Mouse (Mus musculus) forebrain, postnatal 0 days (tissue): ENCODE results near the gene Ndst2. TPM values are rescaled to one million over a fixed set of nuclear protein-coding genes. Genes with fewer than 3 reads are reported as not detected.

ENCODE experiments used
- ATAC-seq: fragments of 200-750 bp; cut with Nextera tagmentation; 2 replicates; pipeline ENCODE4 v1.8.0; 2017; ENCODE audit warnings: mild to moderate bottlenecking, moderate library complexity
- DNase-seq: peaks from one replicate; pipeline ENCODE4 v3.0.0-alpha.2; 2015
- H3K27ac ChIP-seq: fragments of 300-500 bp; sonication (generic); 2 replicates; pipeline ENCODE4 v1.5.1; 2014; ENCODE audit warnings: low read depth, mild to moderate bottlenecking, antibody characterized with exemption, low read length, moderate library complexity, mixed read lengths
- H3K27me3 ChIP-seq: fragments of 300-500 bp; sonication (generic); 2 replicates; pipeline ENCODE4 v1.6.1; 2014; ENCODE audit warnings: mild to moderate bottlenecking, low read length, mixed read lengths; ENCODE audit not compliant: insufficient read depth
- H3K36me3 ChIP-seq: fragments of 300-500 bp; sonication (generic); 2 replicates; pipeline ENCODE4 v1.6.1; 2014; ENCODE audit warnings: mild to moderate bottlenecking, moderate library complexity; ENCODE audit not compliant: insufficient read depth
- H3K4me1 ChIP-seq: fragments of 300-500 bp; sonication (generic); 2 replicates; pipeline ENCODE4 v1.6.1; 2014; ENCODE audit warnings: antibody characterized with exemption; ENCODE audit not compliant: insufficient read depth
- H3K4me2 ChIP-seq: fragments of 300-500 bp; sonication (generic); 2 replicates; pipeline ENCODE4 v1.6.1; 2014; ENCODE audit warnings: low read depth, mild to moderate bottlenecking, moderate library complexity
- H3K4me3 ChIP-seq: fragments of 300-500 bp; sonication (generic); 2 replicates; pipeline ENCODE4 v1.5.1; 2014; ENCODE audit warnings: low read depth, low read length, mixed read lengths
- H3K9ac ChIP-seq: fragments of 300-500 bp; sonication (generic); 2 replicates; pipeline ENCODE4 v1.6.1; 2014; ENCODE audit warnings: mild to moderate bottlenecking
- H3K9me3 ChIP-seq: fragments of 300-500 bp; sonication (generic); 2 replicates; pipeline ENCODE4 v1.6.1; 2016; ENCODE audit warnings: low read length
- CTCF ChIP-seq: sonication (generic); IDR thresholded peaks from 2 replicates; pipeline ENCODE4 v1.5.1; 2016; ENCODE audit warnings: antibody characterized with exemption, control low read depth, low read depth
- WGBS: fragments of 180-500 bp; shearing (Covaris S2); extraction: QIAGEN DNeasy Blood & Tissue Kit; methylation state at CpG from one replicate; pipeline ENCODE4 v1.1.7; 2014; 5-methylcytosine and 5-hydroxymethylcytosine counted together
- polyA plus RNA-seq: library from polyadenylated mRNA; unstranded; fragments of >200 nt; fragmentation: Nextera tagmentation; extraction: Ambion mirVana; gene quantifications from 2 replicates; pipeline ENCODE4 v1.2.1, GENCODE M21; 2015
- total RNA-seq: library from RNA; depleted of rRNA; stranded (reverse); fragments of >200 nt; gene quantifications from 2 replicates; pipeline ENCODE4 v1.2.3, GENCODE M21; 2014

Ndst2 gene
- total and polyA plus RNA-seq, 2 experiments from 2014 or later, result 11.2 to 25.0 TPM

DNA sequence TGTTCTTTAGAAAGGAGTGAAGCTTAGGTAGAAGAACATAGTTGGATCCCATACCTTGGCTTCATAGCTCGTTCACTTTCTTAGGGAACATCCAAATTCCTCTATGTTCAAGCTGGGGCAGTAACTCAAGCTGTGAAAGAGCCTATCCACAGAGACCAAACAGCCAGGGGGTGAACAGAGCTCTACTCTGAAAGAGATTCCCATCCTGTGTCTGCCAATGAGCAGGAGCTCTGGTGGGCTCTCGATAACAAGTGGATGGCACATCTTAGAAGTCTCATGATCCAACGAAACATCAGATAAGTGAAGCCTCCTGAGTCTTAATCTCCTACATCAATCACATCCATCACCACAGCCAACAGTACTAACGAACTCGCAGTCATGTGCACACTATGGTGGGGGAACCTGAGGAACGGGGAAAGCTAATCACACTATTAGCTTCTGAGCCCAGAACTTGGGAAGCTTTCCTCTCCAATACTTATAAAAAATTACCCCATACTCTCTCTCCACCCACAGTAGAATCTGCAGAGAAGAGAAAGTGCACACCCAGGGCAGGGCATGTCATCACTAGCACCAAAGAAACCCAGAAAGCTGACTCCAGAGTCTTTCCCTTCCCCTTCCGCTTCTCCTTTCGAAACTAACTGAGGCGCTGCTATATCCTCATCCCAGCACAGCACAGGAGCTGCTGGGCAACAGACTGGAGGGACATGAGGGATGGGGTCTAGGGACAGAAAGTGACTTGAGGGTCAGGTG lies 3.3 kb downstream of the Ndst2 start:
- no peak overlapping the region for H3K27ac ChIP-seq
- H3K9me3 ChIP-seq, result no peaks in the 10 kb centered on the region
- H3K36me3 ChIP-seq, result peaks cover 42% of the 10 kb centered on the region
- H3K4me2 ChIP-seq, result no peak overlapping the region
- H3K27me3 ChIP-seq, result no peaks in the 10 kb centered on the region
- no peak for ATAC-seq
- H3K9ac ChIP-seq, result no peak overlapping the region
- H3K4me3 ChIP-seq, result no peak overlapping the region
- 85% methylated on average over 9 of the region's 9 CpGs for WGBS
- no peak for DNase-seq
- H3K4me1 ChIP-seq, result peaks cover 7% of the 10 kb centered on the region
- TF ChIP-seq CTCF, result no peak

DNA sequence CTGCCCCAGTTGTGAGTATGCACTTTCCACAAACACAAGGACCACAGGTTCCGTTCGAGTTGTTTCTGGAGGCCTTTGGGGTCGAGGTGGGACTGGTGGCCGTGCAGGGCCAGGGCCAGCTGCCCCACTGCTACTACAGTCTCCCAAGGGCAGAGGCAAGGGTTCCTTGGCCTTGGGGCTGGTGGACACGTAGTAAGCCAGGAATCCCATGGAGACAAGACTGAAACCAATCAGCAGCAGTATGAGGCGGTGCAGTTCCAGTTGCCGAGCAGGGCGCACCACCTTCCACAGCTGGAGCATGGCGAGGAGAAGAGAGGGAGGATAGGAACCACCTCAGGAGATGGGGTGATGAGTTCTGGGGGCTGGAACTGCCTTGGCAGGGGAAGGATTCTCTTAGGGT lies 4.5 kb downstream of the Ndst2 start:
- H3K27ac ChIP-seq, result no peak overlapping the region
- WGBS, result 95% methylated on average over 9 of the region's 9 CpGs
- H3K9me3 ChIP-seq, result no peaks in the 10 kb centered on the region
- no peak overlapping the region for H3K4me3 ChIP-seq
- H3K4me1 ChIP-seq, result peaks cover 7% of the 10 kb centered on the region
- H3K4me2 ChIP-seq, result no peak overlapping the region
- no peak for ATAC-seq
- H3K36me3 ChIP-seq, result peaks cover 51% of the 10 kb centered on the region
- no peak for DNase-seq
- H3K27me3 ChIP-seq, result no peaks in the 10 kb centered on the region
- no peak overlapping the region for H3K9ac ChIP-seq
- TF ChIP-seq CTCF, result no peak

DNA sequence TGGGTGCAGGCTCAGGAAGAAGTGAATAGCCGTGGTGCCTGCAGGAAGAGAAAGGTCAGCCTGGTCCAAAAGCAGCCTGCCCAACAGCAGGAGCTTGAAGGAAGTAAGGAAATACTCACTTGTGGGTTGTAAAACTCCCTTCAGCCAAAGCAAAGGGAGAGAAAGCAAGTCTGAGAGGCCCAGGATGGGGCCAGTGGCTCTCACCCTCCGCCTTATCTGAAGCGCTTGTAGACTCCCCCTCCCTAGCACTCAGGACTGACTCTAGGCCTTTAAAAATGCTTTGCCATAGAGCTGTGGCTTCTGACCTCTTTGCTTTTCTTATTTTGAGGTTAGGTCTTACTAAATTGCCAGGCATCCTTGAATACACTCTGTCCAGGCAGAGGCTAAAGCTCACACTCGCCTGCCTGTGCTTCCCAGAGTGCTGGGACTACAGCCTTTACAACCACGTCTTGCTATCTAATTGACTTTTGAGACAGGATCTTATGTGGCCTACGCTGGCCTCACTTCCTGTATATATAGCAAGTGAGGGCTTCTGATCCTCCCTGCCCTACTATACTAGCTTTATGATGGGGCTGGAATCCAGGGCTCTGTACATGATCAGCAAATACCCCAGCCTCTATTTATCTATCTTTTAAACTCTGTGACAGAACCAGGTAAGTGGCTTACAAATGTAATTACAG lies 8.6 kb downstream of the Ndst2 start:
- H3K36me3 ChIP-seq, result peaks cover 90% of the 10 kb centered on the region
- DNase-seq (no peak), ATAC-seq (no peak)
- H3K4me2 ChIP-seq, result no peak overlapping the region
- H3K9ac ChIP-seq, result no peak overlapping the region
- H3K27me3 ChIP-seq, result no peaks in the 10 kb centered on the region
- no peaks in the 10 kb centered on the region for H3K9me3 ChIP-seq
- WGBS, result 89% methylated on average over 6 of the region's 6 CpGs
- H3K4me3 ChIP-seq, result no peak overlapping the region
- TF ChIP-seq CTCF, result no peak
- no peak overlapping the region for H3K27ac ChIP-seq
- H3K4me1 ChIP-seq, result no peaks in the 10 kb centered on the region

DNA sequence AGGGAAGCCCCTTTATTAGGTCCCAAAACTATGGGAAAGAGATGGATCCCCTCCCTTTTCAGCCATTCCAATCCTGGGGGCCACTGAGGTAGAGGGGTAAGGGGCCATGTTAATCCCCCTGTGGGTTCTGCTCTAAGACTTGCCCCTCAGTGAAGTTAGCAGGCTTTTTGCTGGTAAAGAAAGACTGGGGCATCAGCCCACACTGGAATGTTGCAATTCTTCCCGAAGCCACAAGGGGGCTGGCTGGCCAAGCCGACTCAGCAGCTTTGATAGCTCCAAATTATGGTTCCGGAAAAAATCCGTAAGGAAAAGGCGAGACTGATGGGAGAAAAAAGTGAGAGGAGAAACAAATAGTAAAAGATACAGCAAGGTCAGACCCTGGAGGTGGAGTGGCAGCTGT lies 10.3 kb downstream of the Ndst2 start:
- peak; percentile 66 for ATAC-seq
- 9% methylated on average over 5 of the region's 5 CpGs for WGBS

DNA sequence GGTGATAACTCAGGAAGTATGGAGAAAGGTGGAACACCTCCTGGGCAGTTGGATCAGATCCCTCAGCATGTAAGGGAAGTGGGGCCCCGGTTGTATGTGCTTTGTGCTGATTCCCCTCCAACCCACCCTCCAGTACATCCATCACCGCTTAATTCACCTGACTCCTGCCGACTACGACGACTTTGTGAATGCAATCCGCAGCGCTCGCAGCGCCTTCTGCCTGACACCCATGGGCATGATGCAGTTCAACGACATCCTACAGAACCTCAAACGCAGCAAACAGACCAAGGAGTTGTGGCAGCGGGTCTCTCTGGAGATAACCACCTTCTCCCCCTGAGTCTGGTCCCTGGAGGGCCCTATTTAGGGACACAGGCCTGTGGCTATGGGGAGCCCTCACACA lies 11.4 kb downstream of the Ndst2 start:
- no peak overlapping the region for H3K9ac ChIP-seq
- H3K9me3 ChIP-seq, result no peaks in the 10 kb centered on the region
- H3K27ac ChIP-seq, result no peak overlapping the region
- WGBS, result 91% methylated on average over 12 of the region's 12 CpGs
- no peak for ATAC-seq
- H3K4me2 ChIP-seq, result no peak overlapping the region
- no peak overlapping the region for H3K4me3 ChIP-seq
- H3K27me3 ChIP-seq, result no peaks in the 10 kb centered on the region
- no peaks in the 10 kb centered on the region for H3K4me1 ChIP-seq
- peaks cover 96% of the 10 kb centered on the region for H3K36me3 ChIP-seq
- no peak for TF ChIP-seq CTCF
- DNase-seq, result no peak

More for the DNA sequence above, 10.3 kb downstream of the Ndst2 start:
- TF ChIP-seq CTCF, result peak; percentile 86
- Histone ChIP-seq H3K27ac (no peak overlapping the region), H3K9me3 (no peaks in the 10 kb centered on the region), H3K36me3 (peaks cover 96% of the 10 kb centered on the region), H3K4me1 (no peaks in the 10 kb centered on the region), H3K27me3 (no peaks in the 10 kb centered on the region), H3K4me3 (no peak overlapping the region), H3K9ac (no peak overlapping the region), H3K4me2 (no peak overlapping the region)
- peak; percentile 84 for DNase-seq

DNA sequence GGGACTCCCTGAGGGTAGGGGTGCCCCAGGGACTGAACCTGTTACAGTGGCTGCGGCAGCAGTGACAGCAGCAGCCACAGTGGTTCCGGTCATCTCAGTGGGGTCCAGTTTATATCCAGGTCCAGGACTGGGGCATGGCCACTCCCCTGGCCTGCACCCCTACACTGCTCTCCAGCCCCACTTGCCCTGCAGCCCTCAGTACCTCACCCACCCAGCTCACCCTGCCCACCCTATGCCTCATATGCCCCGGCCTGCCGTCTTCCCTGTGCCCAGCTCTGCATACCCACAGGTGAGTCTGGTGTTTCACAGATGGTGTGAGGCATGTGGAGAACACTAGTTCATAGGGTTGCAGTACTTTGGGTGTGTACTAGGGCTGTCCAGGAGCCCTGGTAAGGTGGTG lies 13.0 kb downstream of the Ndst2 start:
- Histone ChIP-seq H3K9ac (no peak overlapping the region), H3K36me3 (peaks cover 98% of the 10 kb centered on the region), H3K9me3 (no peaks in the 10 kb centered on the region), H3K27me3 (no peaks in the 10 kb centered on the region), H3K4me1 (no peaks in the 10 kb centered on the region), H3K4me3 (no peak overlapping the region), H3K27ac (no peak overlapping the region), H3K4me2 (no peak overlapping the region)
- WGBS, result 87% methylated on average over 4 of the region's 4 CpGs
- TF ChIP-seq CTCF, result no peak
- ATAC-seq, result no peak; the same call in 1 of the 2 replicates
- no peak for DNase-seq

DNA sequence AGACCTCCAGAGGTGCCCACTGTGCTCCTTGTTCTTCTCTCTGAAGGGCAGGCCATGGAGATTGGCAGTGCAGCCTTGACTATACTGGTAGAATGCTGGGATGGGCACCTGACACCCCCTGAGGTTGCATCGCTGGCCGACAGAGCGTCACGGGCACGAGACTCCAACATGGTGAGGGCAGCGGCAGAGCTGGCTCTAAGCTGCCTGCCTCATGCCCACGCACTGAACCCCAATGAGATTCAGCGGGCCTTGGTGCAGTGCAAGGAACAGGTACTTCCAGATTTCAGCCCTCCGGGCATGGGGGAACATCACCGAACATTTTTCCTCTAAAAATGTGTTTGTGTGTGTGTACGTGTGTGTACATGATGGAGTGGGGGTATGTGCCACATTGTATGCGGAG lies 14.6 kb downstream of the Ndst2 start:
- WGBS, result 95% methylated on average over 12 of the region's 12 CpGs
- no peaks in the 10 kb centered on the region for H3K9me3 ChIP-seq
- DNase-seq (no peak), ATAC-seq (no peak)
- no peaks in the 10 kb centered on the region for H3K27me3 ChIP-seq
- no peak overlapping the region for H3K4me3 ChIP-seq
- no peak for TF ChIP-seq CTCF
- H3K4me2 ChIP-seq, result no peak overlapping the region
- H3K36me3 ChIP-seq, result peaks cover 98% of the 10 kb centered on the region
- no peak overlapping the region for H3K27ac ChIP-seq
- H3K9ac ChIP-seq, result no peak overlapping the region
- no peaks in the 10 kb centered on the region for H3K4me1 ChIP-seq
